In genomic region chr14:75182378-75182777, GRCm38 (mm10) we compare ENCODE assay signal across 1 mouse cellular context.
TF ChIP-seq lines count a peak whose summit lies in the region.

No protein-coding gene starts in this region.

TF ChIP-seq in MEL, 35 proteins besides CTCF, POLR2A, EP300 and RAD21:
- TF ChIP-seq HCFC1 (IDR thresholded peaks at IDR 0.05; ENCODE audit: low read depth, low read length) (no peak), NRF1 (IDR thresholded peaks at IDR 0.05; ENCODE audit: insufficient read depth, low read depth, low read length, poor library complexity, severe bottlenecking) (no peak), USF1 (IDR thresholded peaks at IDR 0.05; ENCODE audit: low read depth, low read length) (no peak), CHD2 (IDR thresholded peaks at IDR 0.05; ENCODE audit: low read length) (no peak), CHD1 (IDR thresholded peaks at IDR 0.05; ENCODE audit: low read depth, low read length) (no peak), BHLHE40 (IDR thresholded peaks at IDR 0.05; ENCODE audit: borderline replicate concordance, low read depth, low read length) (no peak), MAZ (IDR thresholded peaks at IDR 0.05; ENCODE audit: low read depth, low read length) (no peak), SIN3A (IDR thresholded peaks at IDR 0.05; ENCODE audit: low read length) (no peak)
